Mouse (Mus musculus): ENCODE data around the gene Parp11.

GRCm38 (mm10) chr6:127431196-127431766, 15.4 kb upstream of the Parp11 start:
- TF ChIP-seq CTCF (conservative IDR thresholded peaks at IDR 0.05; ENCODE audit: insufficient read depth, insufficient read length, low read depth, low read length) (no peak), POLR2A (IDR thresholded peaks at IDR 0.05; ENCODE audit: low read depth, low read length) (no peak)

Data from kidney, adult 2 months (tissue).